ENCODE assay signal across 9 mouse cellular contexts in genomic region chr14:104465483-104466235, GRCm38 (mm10). TPM values are rescaled to one million over a fixed set of nuclear protein-coding genes. Genes with fewer than 3 reads are reported as not detected.
DNase-seq lines count a peak whose midpoint lies in the region; ATAC-seq and TF ChIP-seq lines count a peak whose summit lies in the region.
"Had no signal": no experiment of that assay in that cellular context is flagged by ENCODE, and none has a peak within 500 bp of the region (broad histone marks: within the 10 kb centered on the region; RNA-seq: fewer than 3 reads in every experiment).

No protein-coding gene starts in this region.

- H3K4me1 ChIP-seq in kidney, embryonic 15.5 days, result peaks cover 29% of the 10 kb centered on the region
- H3K4me1 ChIP-seq in hindbrain, embryonic 12.5 days, result peaks cover 30% of the 10 kb centered on the region
- H3K4me1 ChIP-seq in testis, adult 2 months (ENCODE audit: control insufficient read depth, insufficient read depth, low read length), result peaks cover 16% of the 10 kb centered on the region

- no peak for TF ChIP-seq POLR2A in testis, adult 2 months (IDR thresholded peaks at IDR 0.05; ENCODE audit: control insufficient read depth, low read depth, low read length)

- under 1% methylated on average over 62 of the region's 64 CpGs for WGBS in kidney, embryonic 15.5 days
- under 1% methylated on average over 60 of the region's 64 CpGs for WGBS in hindbrain, embryonic 12.5 days

- no peaks in the 10 kb centered on the region for H3K36me3 ChIP-seq in kidney, embryonic 15.5 days
- no peaks in the 10 kb centered on the region for H3K36me3 ChIP-seq in hindbrain, embryonic 12.5 days
- H3K36me3 ChIP-seq in testis, adult 2 months (ENCODE audit: control insufficient read depth, insufficient read depth, low read length), result no peaks in the 10 kb centered on the region

- TF ChIP-seq CTCF in testis, adult 2 months (IDR thresholded peaks at IDR 0.05; ENCODE audit: control insufficient read depth, insufficient read depth, insufficient replicate concordance, low read depth, low read length), result no peak

- peaks cover 95% of the 10 kb centered on the region for H3K27me3 ChIP-seq in kidney, embryonic 15.5 days
- H3K27me3 ChIP-seq in hindbrain, embryonic 12.5 days, result peaks cover 77% of the 10 kb centered on the region
- H3K27me3 ChIP-seq in testis, adult 2 months (ENCODE audit: control insufficient read depth, insufficient read depth, low read length), result peaks cover 4% of the 10 kb centered on the region; the same call in 1 of the 2 replicates

- H3K9me3 ChIP-seq in kidney, embryonic 15.5 days (replicated peaks), result no peaks in the 10 kb centered on the region
- no peaks in the 10 kb centered on the region for H3K9me3 ChIP-seq in hindbrain, embryonic 12.5 days (replicated peaks)

- ATAC-seq in kidney, embryonic 15.5 days (replicated peaks; ENCODE audit: low FRiP score), result no peak
- ATAC-seq in common myeloid progenitor, adult 5-6 weeks (replicated peaks; ENCODE audit: low read depth, poor library complexity, severe bottlenecking), result peak; percentile 22
- no peak for ATAC-seq in hindbrain, embryonic 12.5 days (ENCODE audit: low FRiP score)
- peak; percentile 66 for ATAC-seq in megakaryocyte, adult 5-6 weeks (ENCODE audit: poor library complexity, severe bottlenecking)

- DNase-seq in kidney, adult 18-20 months, result no peak
- no peak for DNase-seq in ovary, postnatal 14 days (ENCODE audit: low spot score)
- DNase-seq in layer of hippocampus, adult 18-20 months (ENCODE audit: low spot score in 2 of 2), result no peak

- H3K4me3 ChIP-seq in kidney, embryonic 15.5 days (replicated peaks), result peak overlapping the region; percentile 57
- peak overlapping the region; percentile 69 for H3K4me3 ChIP-seq in hindbrain, embryonic 12.5 days
- peak overlapping the region; percentile 79 for H3K4me3 ChIP-seq in testis, adult 2 months (ENCODE audit: control insufficient read depth, low read depth, low read length)

- no peak overlapping the region for H3K9ac ChIP-seq in kidney, embryonic 15.5 days
- peak overlapping the region; percentile 44 for H3K9ac ChIP-seq in hindbrain, embryonic 12.5 days

- H3K27ac ChIP-seq in kidney, embryonic 15.5 days, result no peak overlapping the region
- H3K27ac ChIP-seq in hindbrain, embryonic 12.5 days, result peak overlapping the region; percentile 46
- H3K27ac ChIP-seq in testis, adult 2 months (ENCODE audit: control insufficient read depth, insufficient read depth, low read depth, low read length), result no peak overlapping the region

- H3K4me2 ChIP-seq in kidney, embryonic 15.5 days, result peak overlapping the region; percentile 90
- peak overlapping the region; percentile 82 for H3K4me2 ChIP-seq in hindbrain, embryonic 12.5 days (replicated peaks)

RNA-seq across cellular contexts. Expression of gene Pou4f1, which starts 2.1 kb away (rescaled TPM):
- polyA plus RNA-seq in kidney, embryonic 15.5 days (2015; fragmentation: Nextera tagmentation; extraction: Ambion mirVana), result 0.06 and 0.27 TPM in 2 replicates
- not detected in 2 replicates for total RNA-seq in common myeloid progenitor, adult 5-6 weeks (2017)
- 53.0 and 67.1 TPM in 2 replicates for polyA plus RNA-seq in hindbrain, embryonic 12.5 days (2016; fragmentation: Nextera tagmentation; extraction: Ambion mirVana)
- total RNA-seq in megakaryocyte, adult 5-6 weeks (2015), result not detected in 2 replicates
- not detected in 2 replicates for total RNA-seq in megakaryocyte, adult 5-6 weeks (2017)
- 0.52 and 0.69 TPM in 2 replicates for polyA plus RNA-seq in testis, adult 2 months (2012; rRNA removed)
- total RNA-seq in layer of hippocampus, adult 18-20 months (2021), result not detected
- total RNA-seq: hematopoietic stem cell, adult 5-6 weeks had no signal

RNA-seq across cellular contexts. Expression of gene Rnf219, which starts 56.8 kb away (rescaled TPM):
- polyA plus RNA-seq in kidney, embryonic 15.5 days (2015; fragmentation: Nextera tagmentation; extraction: Ambion mirVana), result 28.3 and 29.1 TPM in 2 replicates
- 38.0 and 42.1 TPM in 2 replicates for total RNA-seq in common myeloid progenitor, adult 5-6 weeks (2017)
- polyA plus RNA-seq in hindbrain, embryonic 12.5 days (2016; fragmentation: Nextera tagmentation; extraction: Ambion mirVana), result 34.9 and 35.9 TPM in 2 replicates
- total RNA-seq in megakaryocyte, adult 5-6 weeks (2015), result 7.0 and 7.1 TPM in 2 replicates
- 14.4 and 16.8 TPM in 2 replicates for total RNA-seq in megakaryocyte, adult 5-6 weeks (2017)
- 4.5 and 5.7 TPM in 2 replicates for polyA plus RNA-seq in testis, adult 2 months (2012; rRNA removed)
- total RNA-seq in layer of hippocampus, adult 18-20 months (2021), result 10 to 100 TPM; 15.5 to 17.3 TPM

Comparison
In these comparisons a context has a peak if more than half of its experiments do, and no peak if none do; other contexts are left out.
1. ATAC-seq: peak in common myeloid progenitor, adult 5-6 weeks (single experiment) and megakaryocyte, adult 5-6 weeks (single experiment); none in kidney, embryonic 15.5 days (single experiment) and hindbrain, embryonic 12.5 days (single experiment).
2. Peak in every context shown above with its lines, with median percentiles within 50 percentile points of each other: H3K4me3 ChIP-seq.